Mouse (Mus musculus): ENCODE data around the gene Trim25.

GRCm38 (mm10) chr11:89028871-89029405 lies 29.8 kb downstream of the Trim25 start:
- TF ChIP-seq CTCF (IDR thresholded peaks at IDR 0.05; ENCODE audit: low read depth) (no peak), EP300 (IDR thresholded peaks at IDR 0.05; ENCODE audit: low read depth) (peak; percentile 84)

All from heart, postnatal 0 days (tissue).